Mouse (Mus musculus) gastrocnemius, postnatal 14 days (tissue): Measurements from ENCODE around the gene Npm3. TPM values are rescaled to one million over a fixed set of nuclear protein-coding genes. Genes with fewer than 3 reads are reported as not detected.

Source experiments
- DNase-seq: peaks from one replicate; pipeline ENCODE4 v3.0.0; 2021; ENCODE audit warnings: mixed read lengths
- intact Hi-C: fragments of 180-260 bp; cut with DNase I; formaldehyde crosslinking; loops from one replicate; pipeline ENCODE4 v1.15.1; 2025; ENCODE audit warnings: low total_unique reads
- total RNA-seq, 2 experiments: library from RNA; stranded (reverse); gene quantifications; 2 replicates each; pipeline ENCODE4 v1.2.3; 2021

The Npm3 gene
- total RNA-seq, 2 experiments from 2014 or later: 10.4 to 15.8 TPM

- intact Hi-C loops: no loop called here
- no peak for DNase-seq
These were observed 11.4 kb upstream of the Npm3 start for GRCm38 (mm10) chr19:45760810-45761209.

GRCm38 (mm10) chr19:45758671-45759070, 9.3 kb upstream of the Npm3 start:
- intact Hi-C loops: no loop called here
- no peak for DNase-seq

- intact Hi-C loops: no loop called here
These were observed 4.2 kb upstream of the Npm3 start for GRCm38 (mm10) chr19:45753551-45753950.

DNA sequence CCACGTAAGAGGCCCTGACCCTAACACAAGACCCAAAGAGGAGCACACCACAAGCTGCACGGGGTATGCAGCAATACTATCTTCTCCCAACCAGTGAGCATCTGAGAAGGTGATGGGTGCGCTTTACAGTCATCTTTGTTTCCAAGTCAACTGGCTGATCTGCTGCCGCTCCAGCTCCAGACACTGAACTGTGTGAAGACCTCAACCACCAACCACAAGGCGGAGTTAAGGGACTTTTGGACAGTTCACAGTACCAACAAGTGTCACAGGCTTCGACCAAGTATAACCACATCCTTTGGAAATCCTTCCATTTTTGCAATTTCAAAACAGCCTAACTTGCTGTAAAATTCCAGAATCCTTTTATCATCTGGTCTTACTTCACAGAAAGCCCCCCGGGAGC, 2.5 kb upstream of the Npm3 start:
- DNase-seq: no peak
- intact Hi-C loops: no loop called here

More at GRCm38 (mm10) chr19:45753551-45753950, 4.2 kb upstream of the Npm3 start:
- no peak for DNase-seq

DNA sequence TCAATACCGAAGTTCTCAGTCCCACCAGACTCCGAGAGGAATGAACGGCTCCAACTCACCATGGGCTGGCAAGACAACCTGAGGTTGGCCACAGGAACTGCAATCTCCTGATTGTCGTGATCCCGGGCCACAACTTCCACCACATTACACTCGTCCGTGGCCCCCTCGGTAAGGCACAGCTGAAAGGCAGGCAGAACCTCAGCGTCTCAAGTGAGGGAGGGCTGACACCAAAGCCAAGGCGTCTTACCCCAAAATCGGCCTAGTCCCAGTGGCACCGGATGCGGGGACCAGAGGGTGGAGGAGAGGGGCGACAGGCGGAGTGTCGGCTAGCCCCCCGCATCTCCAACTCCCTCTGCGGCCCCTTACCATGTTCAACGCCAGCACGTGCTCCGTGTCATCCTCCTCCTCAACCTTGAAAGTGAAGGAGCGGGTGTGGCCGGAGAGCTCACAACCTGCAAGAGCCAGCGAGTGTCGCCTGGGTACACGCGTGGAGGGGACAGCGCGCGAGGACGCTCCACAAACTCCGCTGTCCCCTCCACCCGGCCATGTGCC, 624 bp downstream of the Npm3 start:
- intact Hi-C loops: no loop called here
- no peak for DNase-seq

GRCm38 (mm10) chr19:45748206-45748605, 1.2 kb downstream of the Npm3 start:
- DNase-seq: no peak
- intact Hi-C loops: no loop called here

GRCm38 (mm10) chr19:45747028-45747867, 2.1 kb downstream of the Npm3 start:
- intact Hi-C loops: no loop called here
- DNase-seq: peak; percentile 83

GRCm38 (mm10) chr19:45746153-45747020, 3.0 kb downstream of the Npm3 start:
- peak; percentile 75 for DNase-seq
- intact Hi-C loops: no loop called here

- intact Hi-C loops: loop anchor here (2.0 kb wide), 1 partner anchor 173 kb away; no protein-coding TSS in a partner anchor
- no peak for DNase-seq
These were observed 3.8 kb downstream of the Npm3 start for GRCm38 (mm10) chr19:45745344-45746152.

- intact Hi-C loops: loop anchor here (2.0 kb wide), 1 partner anchor 171 kb away; no protein-coding TSS in a partner anchor
- no peak for DNase-seq
These were observed 5.8 kb downstream of the Npm3 start for GRCm38 (mm10) chr19:45743619-45744018.

DNA sequence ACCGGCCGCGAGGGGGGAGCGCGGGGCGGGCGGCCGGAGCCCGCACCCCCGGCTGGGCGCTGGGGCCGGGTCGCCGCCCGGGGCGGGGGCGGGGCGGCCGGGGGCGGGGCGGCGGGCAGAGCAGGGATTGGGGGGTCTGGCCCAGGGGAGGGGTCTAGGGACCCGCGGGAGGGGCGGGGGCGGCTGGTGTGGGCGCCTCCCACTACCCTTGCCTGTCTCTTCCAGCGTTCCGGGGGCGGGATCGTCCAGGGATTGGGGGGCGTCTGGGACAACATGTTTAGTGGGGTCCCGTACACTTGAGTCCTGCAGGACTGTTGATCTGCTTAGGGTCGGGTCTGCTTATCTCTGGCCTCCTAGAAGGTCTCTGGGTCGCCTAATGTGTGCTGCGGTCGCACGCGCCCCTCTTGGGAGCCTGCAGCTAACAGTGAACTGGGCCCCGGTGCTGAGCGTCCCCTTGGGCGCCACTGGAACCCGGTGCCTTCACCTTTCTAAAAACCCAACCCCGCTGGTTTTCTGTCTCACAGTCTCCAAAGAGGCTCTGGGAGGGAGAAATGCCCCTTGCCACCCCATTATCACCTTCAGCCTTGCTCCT, 6.3 kb downstream of the Npm3 start:
- intact Hi-C loops: no loop called here
- DNase-seq: no peak

DNA sequence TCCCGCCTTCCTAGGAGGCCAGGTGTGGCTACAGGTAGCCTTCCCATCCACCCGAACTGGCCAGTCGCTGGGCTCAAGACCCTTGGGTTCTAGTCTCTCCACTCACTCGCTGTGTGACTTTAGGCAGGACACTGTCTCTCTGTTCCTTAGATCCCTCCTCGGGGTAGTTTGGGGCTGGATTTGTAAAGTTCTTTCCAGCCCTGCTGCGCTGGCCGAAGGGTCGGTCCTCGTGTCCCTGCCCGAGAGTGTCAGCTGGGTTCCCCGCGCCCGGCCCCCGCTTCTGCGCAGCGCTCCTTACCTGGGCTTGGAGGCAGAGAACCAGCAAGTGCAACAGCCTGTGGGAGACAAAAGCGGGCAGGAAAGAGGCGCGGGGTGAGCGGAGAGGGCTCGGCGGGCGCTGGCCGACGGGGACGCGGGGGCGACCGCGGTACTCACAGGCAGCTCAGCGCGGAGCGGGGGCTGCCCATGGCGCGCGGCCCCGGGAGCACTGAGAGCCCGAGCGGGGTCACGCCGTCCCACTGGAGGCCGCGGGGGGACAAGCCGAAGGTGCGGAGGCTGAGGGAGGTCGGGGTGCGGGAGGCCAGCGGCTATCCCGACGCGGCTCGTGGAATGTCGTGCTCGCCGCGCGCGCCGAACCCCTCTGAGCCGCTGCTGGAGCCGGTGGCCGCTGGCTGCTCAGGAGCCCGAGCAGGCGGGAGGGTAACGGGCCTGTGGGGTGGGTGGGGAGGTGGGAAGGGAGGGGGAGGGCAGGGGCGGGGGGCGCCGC, 7.0 kb downstream of the Npm3 start, which contains the start of gene Fgf8:
Gene Fgf8, minus strand, starts transcription at position 698 of the 766 bp plus-strand sequence.
- DNase-seq: no peak

GRCm38 (mm10) chr19:45741431-45742217, 7.8 kb downstream of the Npm3 start:
- intact Hi-C loops: no loop called here
- DNase-seq: no peak

More for the DNA sequence above, 7.0 kb downstream of the Npm3 start, which contains the start of gene Fgf8:
- intact Hi-C loops: no loop called here

DNA sequence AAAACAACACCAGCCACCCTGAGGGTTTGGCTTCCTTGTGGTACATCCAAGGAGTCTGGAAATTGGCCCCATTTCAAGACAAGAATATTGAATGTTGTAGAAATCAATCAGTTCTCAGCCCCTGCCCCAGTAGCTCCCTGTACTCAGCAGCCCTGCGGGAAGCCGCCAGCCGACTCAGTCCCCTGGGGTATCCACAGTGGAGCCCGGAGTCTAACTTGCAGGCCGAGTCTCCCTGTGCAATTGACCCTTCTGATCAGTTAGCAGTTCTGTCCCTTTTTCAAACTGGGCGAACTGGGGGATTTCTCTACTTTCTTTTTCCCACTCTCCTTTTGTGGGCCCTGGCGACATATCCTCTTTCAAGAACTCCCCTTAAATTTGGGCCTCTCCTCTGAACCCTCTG, 8.6 kb downstream of the Npm3 start:
- intact Hi-C loops: no loop called here

GRCm38 (mm10) chr19:45740233-45740632, 9.2 kb downstream of the Npm3 start:
- intact Hi-C loops: no loop called here
- no peak for DNase-seq

More for the DNA sequence above, 8.6 kb downstream of the Npm3 start:
- DNase-seq: no peak

GRCm38 (mm10) chr19:45738521-45738920, 10.9 kb downstream of the Npm3 start:
- DNase-seq: no peak
- intact Hi-C loops: no loop called here

DNA sequence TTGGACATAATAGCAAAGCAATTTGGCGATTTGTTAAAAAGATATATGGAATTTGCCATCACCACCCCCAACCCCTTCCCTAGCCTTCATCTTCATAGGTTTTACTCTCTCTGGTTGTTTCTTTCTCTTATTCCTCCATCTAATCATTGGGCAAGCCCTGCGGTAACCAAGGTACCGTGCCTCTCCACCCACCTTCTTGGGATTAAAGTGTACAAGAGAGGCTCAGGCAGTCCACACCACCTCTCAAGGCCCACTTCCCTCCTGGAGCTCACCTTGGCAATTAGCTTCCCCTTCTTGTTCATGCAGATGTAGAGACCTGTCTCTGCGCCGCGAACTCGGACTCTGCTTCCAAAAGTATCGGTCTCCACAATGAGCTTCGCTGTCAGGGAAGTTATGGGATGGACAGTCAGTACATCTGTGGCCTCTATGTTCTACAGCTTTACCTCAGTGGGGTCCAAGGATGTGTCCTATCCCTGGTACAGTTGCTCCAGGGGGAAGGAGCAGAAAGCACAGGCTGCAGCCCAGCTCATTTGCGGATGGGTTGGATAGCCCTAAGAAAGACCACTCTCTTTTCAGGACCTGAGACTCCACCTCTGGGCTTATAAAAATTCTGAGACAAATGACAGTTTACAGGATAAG, 11.4 kb downstream of the Npm3 start:
- intact Hi-C loops: no loop called here
- no peak for DNase-seq
